Mouse (Mus musculus): ENCODE measurements around the gene Il27.

- no peak for TF ChIP-seq POLR2A (IDR thresholded peaks at IDR 0.05; ENCODE audit: low read depth, low read length)
- TF ChIP-seq CTCF (IDR thresholded peaks at IDR 0.05; ENCODE audit: borderline replicate concordance, insufficient read depth, low read length) = no peak; the same call in 1 of the 2 replicates
Observed at GRCm38 (mm10) chr7:126636733-126637520, 42.2 kb upstream of the Il27 start.

Data from embryonic fibroblast, embryonic 13.5 days (primary cell).